Mouse (Mus musculus) myocyte (in vitro differentiated cells): Measurements from ENCODE around the gene Snx5.

Experiments used
- POLR2A ChIP-seq: IDR thresholded peaks from one replicate; pipeline ENCODE4 v1.6.1; 2011; ENCODE audit warnings: low read depth, mild to moderate bottlenecking, control low read depth, moderate library complexity; ENCODE audit not compliant: insufficient read length
- POLR2AphosphoS2 ChIP-seq: IDR thresholded peaks from one replicate; pipeline ENCODE4 v1.6.1; 2011; ENCODE audit warnings: low read depth, control low read depth; ENCODE audit not compliant: insufficient read length
- REST ChIP-seq: IDR thresholded peaks from one replicate; pipeline ENCODE4 v1.6.1; 2011; ENCODE audit warnings: mild to moderate bottlenecking, control low read depth, moderate library complexity; ENCODE audit not compliant: insufficient read depth, insufficient read length
- SRF ChIP-seq: IDR thresholded peaks from one replicate; pipeline ENCODE4 v1.6.1; 2011; ENCODE audit warnings: low read depth; ENCODE audit not compliant: control insufficient read depth, insufficient read length
- USF1 ChIP-seq: IDR thresholded peaks from one replicate; pipeline ENCODE4 v1.6.1; 2011; ENCODE audit warnings: low read depth, mild to moderate bottlenecking, control low read depth, moderate library complexity

DNA sequence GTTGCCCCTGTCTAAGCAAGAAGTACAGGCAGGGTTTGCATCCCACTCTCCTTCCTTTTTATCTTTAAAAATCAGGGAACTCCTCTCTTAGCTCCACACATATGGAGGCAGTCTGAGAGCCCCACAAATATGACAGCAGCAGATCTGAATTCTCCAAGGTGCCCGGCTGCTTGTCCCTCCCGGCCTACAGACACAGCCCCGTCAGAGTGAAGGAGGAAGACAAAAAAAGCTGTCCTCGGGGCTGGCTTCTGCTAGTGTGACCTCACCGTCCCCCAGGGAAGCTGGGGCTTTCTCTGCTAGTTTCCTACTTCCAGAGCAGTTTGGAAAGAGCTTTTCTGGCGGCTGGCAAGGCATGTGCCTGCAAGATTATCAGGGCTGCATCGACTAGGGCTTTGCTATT lies 55.5 kb downstream of the Snx5 start:
- TF ChIP-seq POLR2A (no peak), REST (no peak), SRF (no peak), POLR2AphosphoS2 (no peak), USF1 (no peak)
